Mouse (Mus musculus) brain, embryonic 14.5 days (tissue): Measurements from ENCODE around the gene Fbln7.

Experiments used
- CTCF ChIP-seq: fragments of 200-500 bp; IDR thresholded peaks from 2 replicates; pipeline ENCODE4 v1.5.1; 2012; ENCODE audit warnings: inconsistent platforms, mild to moderate bottlenecking, moderate library complexity, borderline replicate concordance; ENCODE audit not compliant: insufficient read depth, insufficient read length; ENCODE audit errors: extremely low read depth
- POLR2A ChIP-seq: fragments of 200-500 bp; IDR thresholded peaks from 2 replicates; pipeline ENCODE4 v1.6.1; 2012; ENCODE audit warnings: mild to moderate bottlenecking, inconsistent platforms, borderline replicate concordance; ENCODE audit not compliant: poor library complexity, insufficient read depth, insufficient read length, severe bottlenecking; ENCODE audit errors: extremely low read depth

GRCm38 (mm10) chr2:128816311-128816710 lies 46.5 kb upstream of the Fbln7 start:
- TF ChIP-seq CTCF (no peak), POLR2A (no peak)
